Mouse (Mus musculus) CH12.LX (cell line): ENCODE results near the gene Zfp36. TPM values are rescaled to one million over a fixed set of nuclear protein-coding genes. Genes with fewer than 3 reads are reported as not detected.

Experiments used
- DNase-seq: peaks from one replicate; pipeline ENCODE4 v3.0.0-alpha.2; 2013; ENCODE audit errors: extremely low read depth
- H3K27ac ChIP-seq: 2 replicates; pipeline ENCODE4 v1.5.1; 2012; ENCODE audit warnings: low read depth, mild to moderate bottlenecking, control low read depth, moderate library complexity; ENCODE audit not compliant: insufficient read depth
- H3K27me3 ChIP-seq: replicated peaks from 2 replicates; pipeline ENCODE3; 2012; ENCODE audit warnings: inconsistent platforms
- H3K36me3 ChIP-seq, 2 experiments: replicated peaks in 1 of 2; 2 replicates each; pipeline versions ENCODE3 to v1.6.1; 2012; ENCODE audit warnings: inconsistent platforms in 1 of 2, low read length in 1 of 2, mild to moderate bottlenecking in 1 of 2, mixed read lengths in 1 of 2, moderate library complexity in 1 of 2; ENCODE audit not compliant: control insufficient read depth in 1 of 2, insufficient read depth in 1 of 2
- H3K4me1 ChIP-seq, 2 experiments: 2 replicates each; pipeline ENCODE4 v1.6.1; 2012; ENCODE audit warnings: inconsistent platforms in 1 of 2, moderate library complexity in 1 of 2; ENCODE audit not compliant: insufficient read depth in 2 of 2, control insufficient read depth in 1 of 2
- H3K4me2 ChIP-seq: 2 replicates; pipeline ENCODE4 v1.6.1; 2012; ENCODE audit warnings: low read depth, mild to moderate bottlenecking, control low read depth; ENCODE audit not compliant: poor library complexity, insufficient read depth, severe bottlenecking
- H3K4me3 ChIP-seq, 3 experiments: fragments of 150-350 bp in 1 of 3; sonication (generic) in 1 of 3; replicated peaks in 1 of 3; 2 replicates each; pipeline versions ENCODE3 to v1.5.1; 2011 to 2012; ENCODE audit warnings: low read depth in 2 of 3, low read length in 2 of 3, mild to moderate bottlenecking in 2 of 3, moderate library complexity in 2 of 3, control low read depth in 1 of 3, improper control_type of control experiment in 1 of 3, inconsistent platforms in 1 of 3, mixed read lengths in 1 of 3; ENCODE audit not compliant: poor library complexity in 1 of 3
- H3K79me2 ChIP-seq: replicated peaks from 2 replicates; pipeline ENCODE4 v1.6.1; 2012; ENCODE audit warnings: mild to moderate bottlenecking, moderate library complexity; ENCODE audit not compliant: control insufficient read depth, poor library complexity, insufficient read depth, severe bottlenecking; ENCODE audit errors: extremely low read depth
- H3K9ac ChIP-seq: 2 replicates; pipeline ENCODE4 v1.6.1; 2012; ENCODE audit warnings: low read depth, mild to moderate bottlenecking, control low read depth, moderate library complexity; ENCODE audit not compliant: insufficient read depth
- H3K9me3 ChIP-seq: replicated peaks from 2 replicates; pipeline ENCODE3; 2012; ENCODE audit warnings: low read length, inconsistent platforms, mixed read lengths
- CHD1 ChIP-seq: IDR thresholded peaks from 2 replicates; pipeline ENCODE4 v1.6.1; 2012; ENCODE audit warnings: low read depth, low read length, improper control_type of control experiment, inconsistent platforms
- CHD2 ChIP-seq: IDR thresholded peaks from 2 replicates; pipeline ENCODE4 v1.6.1; 2011; ENCODE audit warnings: low read length, improper control_type of control experiment
- CTCF ChIP-seq, 2 experiments: IDR thresholded peaks in 1 of 2; conservative IDR thresholded peaks in 1 of 2; 2 replicates each; pipeline ENCODE4 v1.5.1; 2011 to 2012; ENCODE audit warnings: low read depth in 2 of 2, low read length in 2 of 2, improper control_type of control experiment in 1 of 2, inconsistent platforms in 1 of 2, mild to moderate bottlenecking in 1 of 2, moderate library complexity in 1 of 2
- ELF1 ChIP-seq: IDR thresholded peaks from 2 replicates; pipeline ENCODE4 v1.6.1; 2014; ENCODE audit warnings: low read depth, mild to moderate bottlenecking, inconsistent platforms, low read length, improper control_type of control experiment
- GABPA ChIP-seq: IDR thresholded peaks from 2 replicates; pipeline ENCODE4 v1.6.1; 2012; ENCODE audit warnings: low read depth, low read length, improper control_type of control experiment, inconsistent platforms; ENCODE audit not compliant: insufficient replicate concordance
- IRF4 ChIP-seq: IDR thresholded peaks from 2 replicates; pipeline ENCODE4 v1.6.1; 2014; ENCODE audit warnings: low read depth, mild to moderate bottlenecking, inconsistent platforms, low read length, improper control_type of control experiment
- JUND ChIP-seq: conservative IDR thresholded peaks from 2 replicates; pipeline ENCODE4 v1.6.1; 2011; ENCODE audit warnings: low read depth, low read length, improper control_type of control experiment
- KAT2A ChIP-seq: IDR thresholded peaks from 2 replicates; pipeline ENCODE4 v1.6.1; 2012; ENCODE audit warnings: low read length, improper control_type of control experiment, inconsistent platforms; ENCODE audit not compliant: insufficient replicate concordance
- MAZ ChIP-seq: IDR thresholded peaks from 2 replicates; pipeline ENCODE4 v1.6.1; 2012; ENCODE audit warnings: low read depth, mild to moderate bottlenecking, inconsistent platforms, low read length, improper control_type of control experiment, moderate library complexity
- MEF2A ChIP-seq: IDR thresholded peaks from 2 replicates; pipeline ENCODE4 v1.6.1; 2014; ENCODE audit warnings: low read depth, mild to moderate bottlenecking, inconsistent platforms, low read length, improper control_type of control experiment, borderline replicate concordance
- NELFE ChIP-seq: IDR thresholded peaks from 2 replicates; pipeline ENCODE4 v1.6.1; 2011; ENCODE audit warnings: low read depth, low read length, improper control_type of control experiment
- POLR2AphosphoS2 ChIP-seq: IDR thresholded peaks from 2 replicates; pipeline ENCODE4 v1.6.1; 2011; ENCODE audit warnings: low read depth, low read length, improper control_type of control experiment
- RAD21 ChIP-seq: IDR thresholded peaks from 2 replicates; pipeline ENCODE4 v1.6.1; 2011; ENCODE audit warnings: low read depth, mild to moderate bottlenecking, low read length, improper control_type of control experiment, moderate library complexity
- RCOR1 ChIP-seq: conservative IDR thresholded peaks from 2 replicates; pipeline ENCODE4 v1.6.1; 2012; ENCODE audit warnings: low read depth, mild to moderate bottlenecking, inconsistent platforms, low read length, improper control_type of control experiment
- SIN3A ChIP-seq: IDR thresholded peaks from 2 replicates; pipeline ENCODE4 v1.6.1; 2012; ENCODE audit warnings: low read length, improper control_type of control experiment, inconsistent platforms
- TBP ChIP-seq: conservative IDR thresholded peaks from 2 replicates; pipeline ENCODE4 v1.6.1; 2011; ENCODE audit warnings: low read depth, low read length, improper control_type of control experiment
- UBTF ChIP-seq: IDR thresholded peaks from 2 replicates; pipeline ENCODE4 v1.6.1; 2012; ENCODE audit warnings: low read depth, mild to moderate bottlenecking, inconsistent platforms, low read length, improper control_type of control experiment, moderate library complexity
- USF1 ChIP-seq: IDR thresholded peaks from 2 replicates; pipeline ENCODE4 v1.6.1; 2014; ENCODE audit warnings: low read depth, mild to moderate bottlenecking, inconsistent platforms, low read length, improper control_type of control experiment
- ZC3H11A ChIP-seq: IDR thresholded peaks from 2 replicates; pipeline ENCODE4 v1.6.1; 2012; ENCODE audit warnings: low read depth, mild to moderate bottlenecking, inconsistent platforms, low read length, improper control_type of control experiment
- dilution Hi-C: fragments of 300-500 bp; cut with MboI; formaldehyde crosslinking; loops from 2 replicates; pipeline ENCODE4 v1.14.3; 2020; ENCODE audit warnings: low sequenced_read_pairs; ENCODE audit not compliant: extremely low pct_unique_long_range_greater_than_20kb, extremely low pct_ligation_motif_present
- in situ Hi-C: fragments of 300-500 bp; cut with MboI; formaldehyde crosslinking; loops from 3 replicates; pipeline ENCODE4 v1.14.3; 2019; ENCODE audit warnings: low sequenced_read_pairs, low pct_ligation_motif_present, low pct_unique_long_range_greater_than_20kb, mixed read lengths
- polyA plus RNA-seq: library from polyadenylated mRNA; unstranded; fragments of >175 nt; gene quantifications from 2 replicates; pipeline ENCODE4 v1.2.1, GENCODE M21; 2012; ENCODE audit warnings: low read depth; ENCODE audit not compliant: insufficient read length
- total RNA-seq, 2 experiments: library from RNA; depleted of rRNA; stranded (reverse); fragments of 300-350 nt in 1 of 2; fragments of >200 nt in 1 of 2; gene quantifications; 2 replicates each; pipeline ENCODE4 v1.2.3; 2012 to 2014

Gene Zfp36
- total and polyA plus RNA-seq, 3 experiments, result 1.9 to 9.9 (median 2.8) TPM

- no peak overlapping the region for H3K4me3 ChIP-seq
- no peaks in the 10 kb centered on the region for H3K4me1 ChIP-seq
- H3K27me3 ChIP-seq, result no peaks in the 10 kb centered on the region
- TF ChIP-seq JUND (no peak), RCOR1 (no peak), SIN3A (no peak), TBP (no peak), ELF1 (no peak), KAT2A (no peak), CHD2 (no peak), ZC3H11A (no peak), MAZ (no peak), POLR2AphosphoS2 (no peak), IRF4 (no peak), CTCF (conservative IDR thresholded peaks at IDR 0.05 in 1 of 2, IDR thresholded peaks at IDR 0.05 in 1 of 2; ENCODE audit: low read depth in 2 of 2, low read length in 2 of 2) (no peak), NELFE (no peak), UBTF (no peak), MEF2A (no peak)
- no peaks in the 10 kb centered on the region for H3K9me3 ChIP-seq
- H3K9ac ChIP-seq, result no peak overlapping the region
- H3K36me3 ChIP-seq, result peaks cover 57 to 93% of the 10 kb centered on the region in 2 experiments
- H3K27ac ChIP-seq, result no peak overlapping the region
- in situ Hi-C loops, result no loop called here
- no peak for DNase-seq
- no peaks in the 10 kb centered on the region for H3K79me2 ChIP-seq
- dilution Hi-C loops, result no loop called here
- no peak overlapping the region for H3K4me2 ChIP-seq
Measured at GRCm38 (mm10) chr7:28410841-28411475, 30.9 kb upstream of the Zfp36 start.

- Histone ChIP-seq H3K79me2 (no peaks in the 10 kb centered on the region), H3K4me1 (no peaks in the 10 kb centered on the region), H3K9me3 (no peaks in the 10 kb centered on the region), H3K4me3 (no peak overlapping the region), H3K36me3 (peaks cover 83 to 94% of the 10 kb centered on the region in 2 experiments), H3K4me2 (no peak overlapping the region), H3K9ac (no peak overlapping the region), H3K27ac (no peak overlapping the region), H3K27me3 (no peaks in the 10 kb centered on the region)
- in situ Hi-C loops, result no loop called here
- dilution Hi-C loops, result no loop called here
- no peak for TF ChIP-seq UBTF
- no peak for TF ChIP-seq USF1
- TF ChIP-seq GABPA, result no peak
- no peak for TF ChIP-seq ZC3H11A
- no peak for TF ChIP-seq RCOR1
- TF ChIP-seq RAD21, result no peak
- no peak for TF ChIP-seq CHD2
- no peak for TF ChIP-seq ELF1
- no peak for TF ChIP-seq IRF4
- TF ChIP-seq CHD1, result no peak
- no peak for DNase-seq
Measured at GRCm38 (mm10) chr7:28401942-28402341, 21.9 kb upstream of the Zfp36 start.
